ENCODE assay signal across 8 mouse cellular contexts in the genomic region with DNA sequence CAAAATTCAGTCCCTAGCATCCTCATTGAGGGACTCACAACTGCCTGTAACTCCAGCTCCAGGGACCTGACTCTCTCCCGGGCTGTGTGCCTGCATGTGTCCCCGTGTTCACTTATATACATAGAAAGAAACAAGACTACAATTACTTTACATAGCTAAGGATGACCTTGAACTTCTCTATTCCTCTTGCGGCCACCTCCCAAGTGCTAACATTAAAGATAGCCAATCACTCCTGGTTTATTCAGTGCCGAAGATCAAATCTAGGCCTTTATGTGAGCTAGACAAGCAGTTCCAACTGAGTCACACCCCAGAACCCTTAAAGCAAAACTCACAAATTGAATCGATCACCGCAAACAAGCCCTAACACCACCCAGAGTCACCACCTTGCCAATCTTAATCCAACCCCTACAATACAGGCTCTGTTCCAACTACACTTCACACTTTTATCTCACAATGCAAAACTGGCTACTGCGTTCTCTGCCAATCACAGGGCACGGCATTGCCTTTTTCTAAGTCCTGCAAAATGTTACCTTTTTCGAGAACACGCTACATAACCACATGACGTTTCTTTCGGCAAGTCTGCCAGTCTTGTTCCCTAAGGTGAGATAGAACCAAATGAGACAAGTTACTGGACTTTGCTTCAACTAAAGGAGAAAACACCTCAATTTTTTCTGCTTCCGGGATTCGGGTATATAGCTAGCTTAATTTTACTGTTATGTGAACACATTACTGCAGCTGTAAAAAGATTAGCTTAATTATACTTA. TPM values are rescaled to one million over a fixed set of nuclear protein-coding genes. Genes with fewer than 3 reads are reported as not detected.
DNase-seq lines count a peak whose midpoint lies in the region; ATAC-seq and TF ChIP-seq lines count a peak whose summit lies in the region.

No protein-coding gene starts in this region.

- no peaks in the 10 kb centered on the region for H3K9me3 ChIP-seq in lung, embryonic 16.5 days (ENCODE audit: control insufficient read depth, low read length)
- no peaks in the 10 kb centered on the region for H3K9me3 ChIP-seq in forebrain, embryonic 10.5 days
- H3K9me3 ChIP-seq in limb, embryonic 11.5 days (ENCODE audit: control insufficient read depth, low read length): no peaks in the 10 kb centered on the region

- peaks cover 21% of the 10 kb centered on the region for H3K36me3 ChIP-seq in lung, embryonic 16.5 days (ENCODE audit: control insufficient read depth, insufficient read depth, low read length)
- H3K36me3 ChIP-seq in forebrain, embryonic 10.5 days (replicated peaks): peaks cover 51% of the 10 kb centered on the region
- H3K36me3 ChIP-seq in limb, embryonic 11.5 days (ENCODE audit: control insufficient read depth, insufficient read depth, low read length): peaks cover 27% of the 10 kb centered on the region
- H3K36me3 ChIP-seq in small intestine, adult 2 months (ENCODE audit: control insufficient read depth, insufficient read depth, low read length): peaks cover 37% of the 10 kb centered on the region

- peak overlapping the region; percentile 85 for H3K4me2 ChIP-seq in lung, embryonic 16.5 days (ENCODE audit: low read depth, low read length)
- H3K4me2 ChIP-seq in limb, embryonic 11.5 days (ENCODE audit: low read depth, severe bottlenecking): peak overlapping the region; percentile 89

- peak overlapping the region; percentile 75 for H3K9ac ChIP-seq in lung, embryonic 16.5 days (ENCODE audit: low read length)
- H3K9ac ChIP-seq in limb, embryonic 11.5 days (ENCODE audit: low read length): peak overlapping the region; percentile 79

- DNase-seq in lung, postnatal 25 days (ENCODE audit: low spot score): no peak
- DNase-seq in forebrain, embryonic 10.5 days (ENCODE audit: extremely low spot score, low spot score): no peak
- no peak for DNase-seq in limb, embryonic 11.5 days (ENCODE audit: low spot score)
- DNase-seq in thymus, adult 18-20 months: no peak
- DNase-seq in thymus, postnatal 36 days: no peak
- no peak for DNase-seq in thymus, postnatal 10 days (ENCODE audit: low spot score in 2 of 2)

- H3K27ac ChIP-seq in lung, embryonic 16.5 days (ENCODE audit: low read length): no peak overlapping the region
- peak overlapping the region; percentile 95 for H3K27ac ChIP-seq in forebrain, embryonic 10.5 days
- no peak overlapping the region for H3K27ac ChIP-seq in limb, embryonic 11.5 days (replicated peaks; ENCODE audit: low read depth, low read length)
- peak overlapping the region; percentile 74 for H3K27ac ChIP-seq in small intestine, adult 2 months (ENCODE audit: insufficient read depth, low read depth, low read length)

- ATAC-seq in lung, embryonic 16.5 days (ENCODE audit: low read depth): no peak
- ATAC-seq in limb, embryonic 11.5 days (ENCODE audit: insufficient number of reproducible peaks, low FRiP score, low TSS enrichment, low read depth): no peak

- H3K4me3 ChIP-seq in lung, embryonic 16.5 days (ENCODE audit: low read length): peak overlapping the region; percentile 81
- peak overlapping the region; percentile 81 for H3K4me3 ChIP-seq in forebrain, embryonic 10.5 days
- peak overlapping the region; percentile 79 for H3K4me3 ChIP-seq in limb, embryonic 11.5 days (ENCODE audit: low read depth, low read length)
- peak overlapping the region; percentile 75 for H3K4me3 ChIP-seq in small intestine, adult 2 months (ENCODE audit: low read depth, low read length)

- H3K27me3 ChIP-seq in lung, embryonic 16.5 days (ENCODE audit: control insufficient read depth, insufficient read depth, low read depth, low read length): no peaks in the 10 kb centered on the region
- no peaks in the 10 kb centered on the region for H3K27me3 ChIP-seq in forebrain, embryonic 10.5 days (ENCODE audit: poor library complexity, severe bottlenecking)
- H3K27me3 ChIP-seq in limb, embryonic 11.5 days (ENCODE audit: control insufficient read depth, insufficient read depth, low read length): no peaks in the 10 kb centered on the region
- no peaks in the 10 kb centered on the region for H3K27me3 ChIP-seq in small intestine, adult 2 months (ENCODE audit: control insufficient read depth, insufficient read depth, low read length)

- TF ChIP-seq CTCF in small intestine, adult 2 months (IDR thresholded peaks at IDR 0.05; ENCODE audit: extremely low read depth, insufficient read length, insufficient replicate concordance, low read depth, low read length): no peak

- peaks cover 20% of the 10 kb centered on the region for H3K4me1 ChIP-seq in lung, embryonic 16.5 days (replicated peaks; ENCODE audit: control insufficient read depth, insufficient read depth, low read length)
- peaks cover 28% of the 10 kb centered on the region for H3K4me1 ChIP-seq in forebrain, embryonic 10.5 days
- peaks cover 10% of the 10 kb centered on the region for H3K4me1 ChIP-seq in limb, embryonic 11.5 days (ENCODE audit: control insufficient read depth, insufficient read depth, low read length)
- H3K4me1 ChIP-seq in small intestine, adult 2 months (ENCODE audit: control insufficient read depth, insufficient read depth, insufficient read length, low read length): 0 out of 2 replicates have a peak, but pooled peaks cover 2% of the 10 kb centered on the region

- no peak for TF ChIP-seq POLR2A in small intestine, adult 2 months (IDR thresholded peaks at IDR 0.05; ENCODE audit: low read depth, low read length)

- 56% methylated on average over 14 of the region's 14 CpGs for WGBS in lung, embryonic 16.5 days
- 75% methylated on average over 14 of the region's 14 CpGs for WGBS in forebrain, embryonic 10.5 days
- 71% methylated on average over 14 of the region's 14 CpGs for WGBS in limb, embryonic 11.5 days
- 20% methylated on average over 14 of the region's 14 CpGs for WGBS in small intestine, adult 2 months

RNA-seq across cellular contexts. Expression of gene Tbrg4, which starts 1.1 kb away (rescaled TPM):
- polyA plus RNA-seq in lung, embryonic 16.5 days (2015; fragmentation: Nextera tagmentation; extraction: Ambion mirVana): 31.5 and 34.8 TPM in 2 replicates
- 71.2 and 80.0 TPM in 2 replicates for polyA plus RNA-seq in forebrain, embryonic 10.5 days (2016; fragmentation: Nextera tagmentation; extraction: Ambion mirVana)
- polyA plus RNA-seq in limb, embryonic 11.5 days (2014; fragmentation: Nextera tagmentation; extraction: Ambion mirVana): 40.0 and 46.3 TPM in 2 replicates
- polyA plus RNA-seq in small intestine, adult 2 months (2012; rRNA removed): 85.9 and 101 TPM in 2 replicates

RNA-seq across cellular contexts. Expression of gene Wap, which starts 13.6 kb away (rescaled TPM):
- polyA plus RNA-seq in lung, embryonic 16.5 days (2015; fragmentation: Nextera tagmentation; extraction: Ambion mirVana): not detected in 2 replicates
- polyA plus RNA-seq in forebrain, embryonic 10.5 days (2016; fragmentation: Nextera tagmentation; extraction: Ambion mirVana): not detected in 2 replicates
- polyA plus RNA-seq in limb, embryonic 11.5 days (2014; fragmentation: Nextera tagmentation; extraction: Ambion mirVana): not detected in 2 replicates
- not detected in 2 replicates for polyA plus RNA-seq in small intestine, adult 2 months (2012; rRNA removed)

RNA-seq across cellular contexts. Expression of gene Nacad, which starts 18.9 kb away (rescaled TPM):
- 1.6 TPM in 2 replicates for polyA plus RNA-seq in lung, embryonic 16.5 days (2015; fragmentation: Nextera tagmentation; extraction: Ambion mirVana)
- polyA plus RNA-seq in forebrain, embryonic 10.5 days (2016; fragmentation: Nextera tagmentation; extraction: Ambion mirVana): 6.2 and 7.1 TPM in 2 replicates
- 0.34 and 1.1 TPM in 2 replicates for polyA plus RNA-seq in limb, embryonic 11.5 days (2014; fragmentation: Nextera tagmentation; extraction: Ambion mirVana)
- polyA plus RNA-seq in small intestine, adult 2 months (2012; rRNA removed): 1.7 and 1.9 TPM in 2 replicates

RNA-seq across cellular contexts. Expression of gene Ramp3, which starts 33.5 kb away (rescaled TPM):
- polyA plus RNA-seq in lung, embryonic 16.5 days (2015; fragmentation: Nextera tagmentation; extraction: Ambion mirVana): 0.93 and 1.8 TPM in 2 replicates
- polyA plus RNA-seq in forebrain, embryonic 10.5 days (2016; fragmentation: Nextera tagmentation; extraction: Ambion mirVana): 5.4 and 5.6 TPM in 2 replicates
- 2.1 and 3.5 TPM in 2 replicates for polyA plus RNA-seq in limb, embryonic 11.5 days (2014; fragmentation: Nextera tagmentation; extraction: Ambion mirVana)
- polyA plus RNA-seq in small intestine, adult 2 months (2012; rRNA removed): 2.7 and 3.5 TPM in 2 replicates

Comparison
In these comparisons a context has a peak if more than half of its experiments do, and no peak if none do; other contexts are left out.
1. H3K27ac ChIP-seq: peak in forebrain, embryonic 10.5 days (single experiment) and small intestine, adult 2 months (single experiment); none in lung, embryonic 16.5 days (single experiment) and limb, embryonic 11.5 days (single experiment).
2. Peak in every context shown above with its lines, with median percentiles within 50 percentile points of each other: H3K4me3 ChIP-seq.